ENCODE assay signal across 24 mouse cellular contexts in genomic region chr5:115701215-115701614, GRCm38 (mm10). TPM values are rescaled to one million over a fixed set of nuclear protein-coding genes. Genes with fewer than 3 reads are reported as not detected.
DNase-seq lines count a peak whose midpoint lies in the region; ATAC-seq and TF ChIP-seq lines count a peak whose summit lies in the region.
"Had no signal": no experiment of that assay in that cellular context is flagged by ENCODE, and none has a peak within 500 bp of the region (broad histone marks: within the 10 kb centered on the region; RNA-seq: fewer than 3 reads in every experiment).

No protein-coding gene starts in this region.

- H3K4me1 ChIP-seq in MEL (ENCODE audit: control insufficient read depth in 1 of 2, insufficient read depth in 2 of 2, low read length in 2 of 2) = no peaks in the 10 kb centered on the region
- no peaks in the 10 kb centered on the region for H3K4me1 ChIP-seq in liver, postnatal 0 days (ENCODE audit: insufficient read depth)
- H3K4me1 ChIP-seq: forebrain, embryonic 13.5 days; forebrain, embryonic 15.5 days had no signal

- no peak for TF ChIP-seq RAD21 in MEL (IDR thresholded peaks at IDR 0.05; ENCODE audit: low read depth, low read length)

- DNase-seq in 416B (ENCODE audit: low read depth) (peak; percentile 55), MEL (ENCODE audit: low read depth, low spot score) (peak; percentile 19)
- DNase-seq in liver, postnatal 0 days = no peak
- DNase-seq in urinary bladder, adult 18-20 months (ENCODE audit: low spot score in 2 of 2) = no peak
- no peak for DNase-seq in left cerebral cortex, adult 11 months (ENCODE audit: low spot score)
- DNase-seq: adrenal gland, adult 2 months; adrenal gland, postnatal 10 days; adrenal gland, postnatal 25 days; B cell, adult 2 months; cerebellum, adult 11 months; cerebellum, adult 18-20 months; cerebellum, adult 8-10 months; cerebellum, adult 9-11 months; cerebellum, postnatal 14 days; cerebellum, postnatal 36 days; forebrain, postnatal 0 days had no signal

- H3K4me3 ChIP-seq in MEL (ENCODE audit: control insufficient read depth in 1 of 2, insufficient read depth in 1 of 2, low read depth in 2 of 2, low read length in 2 of 2) = no peak overlapping the region
- no peak overlapping the region for H3K4me3 ChIP-seq in liver, postnatal 0 days (ENCODE audit: low read depth, low read length)
- H3K4me3 ChIP-seq: embryonic facial prominence, embryonic 10.5 days; embryonic facial prominence, embryonic 12.5 days; forebrain, embryonic 13.5 days; forebrain, embryonic 15.5 days had no signal

- no peaks in the 10 kb centered on the region for H3K79me2 ChIP-seq in MEL (ENCODE audit: control insufficient read depth, insufficient read depth, low read length, poor library complexity)

- TF ChIP-seq CTCF in MEL (IDR thresholded peaks at IDR 0.05 in 2 of 3, conservative IDR thresholded peaks at IDR 0.05 in 1 of 3; ENCODE audit: control insufficient read depth in 1 of 3, insufficient read depth in 1 of 3, low read depth in 2 of 3, low read length in 3 of 3, poor library complexity in 1 of 3, severe bottlenecking in 1 of 3) = no peak
- no peak for TF ChIP-seq CTCF in liver, postnatal 0 days (IDR thresholded peaks at IDR 0.05; ENCODE audit: low read depth)

- 52% methylated on average over 4 of the region's 4 CpGs for WGBS in liver, postnatal 0 days (ENCODE audit: insufficient replicate concordance)

- H3K4me2 ChIP-seq in liver, postnatal 0 days (ENCODE audit: low read depth, low read length) = no peak overlapping the region
- H3K4me2 ChIP-seq: embryonic facial prominence, embryonic 12.5 days; forebrain, embryonic 13.5 days; forebrain, embryonic 15.5 days had no signal

- no peaks in the 10 kb centered on the region for H3K36me3 ChIP-seq in MEL (ENCODE audit: control insufficient read depth in 1 of 2, insufficient read depth in 2 of 2, low read length in 2 of 2)
- no peaks in the 10 kb centered on the region for H3K36me3 ChIP-seq in liver, postnatal 0 days (replicated peaks; ENCODE audit: insufficient read depth, low read length)
- H3K36me3 ChIP-seq: embryonic facial prominence, embryonic 10.5 days; embryonic facial prominence, embryonic 12.5 days; forebrain, embryonic 15.5 days; G1E had no signal

- H3K27ac ChIP-seq in MEL (ENCODE audit: control insufficient read depth, low read depth, low read length) = no peak overlapping the region
- no peak overlapping the region for H3K27ac ChIP-seq in liver, postnatal 0 days (ENCODE audit: low read depth)
- H3K27ac ChIP-seq: embryonic facial prominence, embryonic 10.5 days; embryonic facial prominence, embryonic 12.5 days; forebrain, embryonic 13.5 days; forebrain, embryonic 15.5 days had no signal

- TF ChIP-seq POLR2A in MEL (IDR thresholded peaks at IDR 0.05; ENCODE audit: control insufficient read depth in 1 of 2, insufficient read depth in 1 of 2, low read depth in 1 of 2, low read length in 2 of 2, poor library complexity in 1 of 2) = no peak

- H3K9me3 ChIP-seq in MEL (replicated peaks; ENCODE audit: insufficient read depth, low read length) = no peaks in the 10 kb centered on the region
- no peaks in the 10 kb centered on the region for H3K9me3 ChIP-seq in liver, postnatal 0 days (ENCODE audit: low read length)
- H3K9me3 ChIP-seq: embryonic facial prominence, embryonic 10.5 days; embryonic facial prominence, embryonic 12.5 days; forebrain, embryonic 13.5 days; forebrain, embryonic 15.5 days; G1E had no signal

- peak; percentile 67 for ATAC-seq in granulocyte monocyte progenitor cell, adult 5-6 weeks (replicated peaks; ENCODE audit: poor library complexity, severe bottlenecking)
- ATAC-seq in megakaryocyte progenitor cell, adult 5-6 weeks (replicated peaks; ENCODE audit: poor library complexity) = peak; percentile 48; the same call in 1 of the 2 replicates
- no peak for ATAC-seq in liver, postnatal 0 days
- ATAC-seq: CD4-positive, CD25-positive, alpha-beta regulatory T cell, adult 4 months; forebrain, embryonic 13.5 days; forebrain, embryonic 15.5 days; forebrain, postnatal 0 days had no signal

- no peak for TF ChIP-seq EP300 in MEL (IDR thresholded peaks at IDR 0.05; ENCODE audit: low read depth in 1 of 2, low read length in 2 of 2)
- TF ChIP-seq EP300 in liver, postnatal 0 days (IDR thresholded peaks at IDR 0.05; ENCODE audit: low read depth) = no peak

- no peak overlapping the region for H3K9ac ChIP-seq in MEL (ENCODE audit: control insufficient read depth, low read depth, low read length, poor library complexity, severe bottlenecking)
- H3K9ac ChIP-seq in liver, postnatal 0 days (replicated peaks) = no peak overlapping the region
- H3K9ac ChIP-seq: embryonic facial prominence, embryonic 12.5 days; forebrain, embryonic 13.5 days; forebrain, embryonic 15.5 days; forebrain, postnatal 0 days had no signal

- H3K27me3 ChIP-seq in MEL (ENCODE audit: control insufficient read depth in 1 of 2, insufficient read depth in 2 of 2, low read length in 2 of 2) = no peaks in the 10 kb centered on the region
- no peaks in the 10 kb centered on the region for H3K27me3 ChIP-seq in liver, postnatal 0 days (ENCODE audit: insufficient read depth, low read length)
- H3K27me3 ChIP-seq: embryonic facial prominence, embryonic 12.5 days; forebrain, embryonic 13.5 days; forebrain, embryonic 15.5 days had no signal

TF ChIP-seq in MEL, 35 proteins besides CTCF, POLR2A, EP300 and RAD21:
- TF ChIP-seq ZMIZ1 (IDR thresholded peaks at IDR 0.05; ENCODE audit: low read depth, low read length) (no peak), USF2 (IDR thresholded peaks at IDR 0.05; ENCODE audit: borderline replicate concordance in 1 of 2, insufficient read depth in 1 of 2, low read depth in 1 of 2, low read length in 2 of 2) (no peak)

RNA-seq across cellular contexts. Expression of gene Bicdl1, which starts 30.2 kb away (rescaled TPM):
- 3.5 and 4.2 TPM in 2 replicates for total RNA-seq in MEL (2012; rRNA removed)
- 10 to 100 TPM in 1 of 2 experiments, not detected in 1; 13.4 TPM for polyA plus RNA-seq in MEL (2012; ENCODE audit: insufficient read depth in 1 of 2, insufficient read length in 2 of 2, low read depth in 1 of 2, low replicate concordance in 2 of 2, missing spikeins in 1 of 2)
- total RNA-seq in granulocyte monocyte progenitor cell, adult 5-6 weeks (2014; fragmentation: Nextera tagmentation) = 1.1 TPM in 1 of 2 replicates, not detected in the other
- total RNA-seq in granulocyte monocyte progenitor cell, adult 5-6 weeks (2017) = 0.34 and 2.3 TPM in 2 replicates
- 0.39 and 1.7 TPM in 2 replicates for total RNA-seq in megakaryocyte progenitor cell, adult 5-6 weeks (2015)
- 0.84 TPM in 1 of 2 replicates, not detected in the other for total RNA-seq in megakaryocyte progenitor cell, adult 5-6 weeks (2017)
- polyA plus RNA-seq in liver, postnatal 0 days (2015; fragmentation: Nextera tagmentation; extraction: Ambion mirVana) = 1.9 and 2.0 TPM in 2 replicates

Comparison
In these comparisons a context has a peak if more than half of its experiments do, and no peak if none do; other contexts are left out.
1. DNase-seq: peak in 416B (single experiment) and MEL (single experiment); none in liver, postnatal 0 days (single experiment), urinary bladder, adult 18-20 months (0 of 2) and left cerebral cortex, adult 11 months (single experiment).